Mouse (Mus musculus) brain, embryonic 14.5 days (tissue): Measurements from ENCODE around the gene Rbfox2.

Experiments
- CTCF ChIP-seq: fragments of 200-500 bp; IDR thresholded peaks from 2 replicates; pipeline ENCODE4 v1.5.1; 2012; ENCODE audit warnings: inconsistent platforms, mild to moderate bottlenecking, moderate library complexity, borderline replicate concordance; ENCODE audit not compliant: insufficient read depth, insufficient read length; ENCODE audit errors: extremely low read depth
- POLR2A ChIP-seq: fragments of 200-500 bp; IDR thresholded peaks from 2 replicates; pipeline ENCODE4 v1.6.1; 2012; ENCODE audit warnings: mild to moderate bottlenecking, inconsistent platforms, borderline replicate concordance; ENCODE audit not compliant: poor library complexity, insufficient read depth, insufficient read length, severe bottlenecking; ENCODE audit errors: extremely low read depth

- no peak for TF ChIP-seq CTCF
- no peak for TF ChIP-seq POLR2A
Measured at GRCm38 (mm10) chr15:77040784-77041183, 266.0 kb downstream of the Rbfox2 start.
